Comparison of ENCODE assay signal across 11 mouse cellular contexts in genomic region chr4:149920886-149921285, GRCm38 (mm10). TPM values are rescaled to one million over a fixed set of nuclear protein-coding genes. Genes with fewer than 3 reads are reported as not detected.
A peak's percentile ranks its signal among the peaks of the same experiment; 100 is the strongest.
DNase-seq lines count a peak whose midpoint lies in the region; ATAC-seq and TF ChIP-seq lines count a peak whose summit lies in the region.
"Had no signal": no experiment of that assay in that cellular context is flagged by ENCODE, and none has a peak within 500 bp of the region (broad histone marks: within the 10 kb centered on the region; RNA-seq: fewer than 3 reads in every experiment).

No protein-coding gene starts in this region.

- no peak for ATAC-seq in heart, embryonic 11.5 days (replicated peaks; ENCODE audit: insufficient number of reproducible peaks, low FRiP score, low TSS enrichment)
- ATAC-seq in embryonic facial prominence, embryonic 12.5 days (ENCODE audit: insufficient number of reproducible peaks, insufficient read depth, low FRiP score, low TSS enrichment) = no peak
- no peak for ATAC-seq in midbrain, postnatal 0 days (ENCODE audit: low FRiP score)
- no peak for ATAC-seq in liver, embryonic 11.5 days (replicated peaks; ENCODE audit: low FRiP score)

- WGBS in heart, embryonic 11.5 days (ENCODE audit: insufficient replicate concordance) = 51% methylated on average over 12 of the region's 12 CpGs
- WGBS in embryonic facial prominence, embryonic 12.5 days = 30% methylated on average over 12 of the region's 12 CpGs
- 41% methylated on average over 12 of the region's 12 CpGs for WGBS in midbrain, postnatal 0 days
- 59% methylated on average over 12 of the region's 12 CpGs for WGBS in liver, embryonic 11.5 days

- no peak overlapping the region for H3K4me3 ChIP-seq in heart, embryonic 11.5 days (ENCODE audit: low read depth, low read length)
- H3K4me3 ChIP-seq in embryonic facial prominence, embryonic 12.5 days = no peak overlapping the region
- H3K4me3 ChIP-seq in midbrain, postnatal 0 days (ENCODE audit: low read depth, low read length) = no peak overlapping the region
- H3K4me3 ChIP-seq in liver, embryonic 11.5 days (ENCODE audit: low read depth, low read length) = no peak overlapping the region
- H3K4me3 ChIP-seq: hindbrain, embryonic 15.5 days; midbrain, embryonic 12.5 days had no signal

- no peaks in the 10 kb centered on the region for H3K36me3 ChIP-seq in heart, embryonic 11.5 days (ENCODE audit: control insufficient read depth, insufficient read depth, low read length)
- 0 out of 2 replicates have a peak, but pooled peaks cover 2% of the 10 kb centered on the region for H3K36me3 ChIP-seq in embryonic facial prominence, embryonic 12.5 days
- H3K36me3 ChIP-seq in midbrain, postnatal 0 days (ENCODE audit: insufficient read depth, low read length) = no peaks in the 10 kb centered on the region
- H3K36me3 ChIP-seq in liver, embryonic 11.5 days (ENCODE audit: control insufficient read depth, insufficient read depth, low read length) = no peaks in the 10 kb centered on the region
- H3K36me3 ChIP-seq: hindbrain, embryonic 15.5 days; midbrain, embryonic 12.5 days had no signal

- H3K9ac ChIP-seq in heart, embryonic 11.5 days (ENCODE audit: low read depth, low read length) = no peak overlapping the region
- no peak overlapping the region for H3K9ac ChIP-seq in embryonic facial prominence, embryonic 12.5 days
- H3K9ac ChIP-seq in midbrain, postnatal 0 days (replicated peaks; ENCODE audit: low read length, poor library complexity, severe bottlenecking) = no peak overlapping the region
- H3K9ac ChIP-seq in liver, embryonic 11.5 days (ENCODE audit: low read depth, low read length) = no peak overlapping the region
- H3K9ac ChIP-seq: hindbrain, embryonic 15.5 days; midbrain, embryonic 12.5 days had no signal

- peak; percentile 96 for DNase-seq in heart, adult 11 months
- DNase-seq in heart, postnatal 36 days = peak; percentile 33 to 38
- peak; percentile 30 for DNase-seq in midbrain, postnatal 0 days (ENCODE audit: low spot score)
- no peak for DNase-seq in spleen, postnatal 4 days (ENCODE audit: low spot score in 2 of 2)
- no peak for DNase-seq in kidney, adult 9 months
- no peak for DNase-seq in liver, embryonic 11.5 days (ENCODE audit: low spot score)
- DNase-seq: cerebellum, adult 11 months had no signal

- no peak for TF ChIP-seq CTCF in midbrain, postnatal 0 days (IDR thresholded peaks at IDR 0.05)

- no peaks in the 10 kb centered on the region for H3K9me3 ChIP-seq in heart, embryonic 11.5 days (replicated peaks; ENCODE audit: control insufficient read depth, low read length)
- no peaks in the 10 kb centered on the region for H3K9me3 ChIP-seq in embryonic facial prominence, embryonic 12.5 days
- no peaks in the 10 kb centered on the region for H3K9me3 ChIP-seq in midbrain, postnatal 0 days (ENCODE audit: low read length)
- no peaks in the 10 kb centered on the region for H3K9me3 ChIP-seq in liver, embryonic 11.5 days (ENCODE audit: control insufficient read depth, low read length)
- H3K9me3 ChIP-seq: hindbrain, embryonic 15.5 days; midbrain, embryonic 12.5 days had no signal

- H3K4me2 ChIP-seq in heart, embryonic 11.5 days = no peak overlapping the region
- H3K4me2 ChIP-seq in embryonic facial prominence, embryonic 12.5 days (replicated peaks) = peak overlapping the region; percentile 12; the same call in 1 of the 2 replicates
- no peak overlapping the region for H3K4me2 ChIP-seq in midbrain, postnatal 0 days (ENCODE audit: low read depth, low read length, poor library complexity, severe bottlenecking)
- H3K4me2 ChIP-seq in liver, embryonic 11.5 days = no peak overlapping the region
- H3K4me2 ChIP-seq: hindbrain, embryonic 15.5 days; midbrain, embryonic 12.5 days had no signal

- no peak overlapping the region for H3K27ac ChIP-seq in heart, embryonic 11.5 days (ENCODE audit: low read depth, low read length)
- peak overlapping the region; percentile 85 for H3K27ac ChIP-seq in embryonic facial prominence, embryonic 12.5 days
- H3K27ac ChIP-seq in midbrain, postnatal 0 days (ENCODE audit: low read depth, low read length) = no peak overlapping the region
- H3K27ac ChIP-seq in liver, embryonic 11.5 days (ENCODE audit: low read depth, low read length) = no peak overlapping the region
- H3K27ac ChIP-seq: hindbrain, embryonic 15.5 days; midbrain, embryonic 12.5 days had no signal

- peaks cover 43% of the 10 kb centered on the region for H3K4me1 ChIP-seq in heart, embryonic 11.5 days (ENCODE audit: control insufficient read depth, insufficient read depth, low read length)
- peaks cover 86% of the 10 kb centered on the region for H3K4me1 ChIP-seq in embryonic facial prominence, embryonic 12.5 days
- 0 out of 2 replicates have a peak, but pooled peaks cover 3% of the 10 kb centered on the region for H3K4me1 ChIP-seq in midbrain, postnatal 0 days (ENCODE audit: insufficient read depth, low read length)
- peaks cover 6% of the 10 kb centered on the region for H3K4me1 ChIP-seq in liver, embryonic 11.5 days (replicated peaks; ENCODE audit: control insufficient read depth, insufficient read depth, low read length)

- H3K27me3 ChIP-seq in heart, embryonic 11.5 days (ENCODE audit: control insufficient read depth, insufficient read depth, low read length) = no peaks in the 10 kb centered on the region
- H3K27me3 ChIP-seq in embryonic facial prominence, embryonic 12.5 days = no peaks in the 10 kb centered on the region
- no peaks in the 10 kb centered on the region for H3K27me3 ChIP-seq in midbrain, postnatal 0 days (ENCODE audit: insufficient read depth, low read length)
- 0 out of 2 replicates have a peak, but pooled peaks cover 2% of the 10 kb centered on the region for H3K27me3 ChIP-seq in liver, embryonic 11.5 days (replicated peaks; ENCODE audit: control insufficient read depth, insufficient read depth, low read length)
- H3K27me3 ChIP-seq: hindbrain, embryonic 15.5 days had no signal

- intact Hi-C loops in heart, postnatal 36 days (cut with DNase I) = no loop called here

RNA-seq across cellular contexts. Expression of gene Spsb1, which starts 34.0 kb away (rescaled TPM):
- polyA plus RNA-seq in heart, embryonic 11.5 days (2014; fragmentation: Nextera tagmentation; extraction: Ambion mirVana) = 4.7 and 5.6 TPM in 2 replicates
- 21.0 and 22.6 TPM in 2 replicates for polyA plus RNA-seq in embryonic facial prominence, embryonic 12.5 days (2016; fragmentation: Nextera tagmentation; extraction: Ambion mirVana)
- total RNA-seq in heart, postnatal 36 days (2021) = 10 to 100 TPM; 35.1 to 37.7 TPM
- 6.2 and 13.6 TPM in 2 replicates for total RNA-seq in midbrain, postnatal 0 days (2014; rRNA removed)
- polyA plus RNA-seq in midbrain, postnatal 0 days (2015; fragmentation: Nextera tagmentation; extraction: Ambion mirVana) = 4.4 and 4.7 TPM in 2 replicates
- polyA plus RNA-seq in liver, embryonic 11.5 days (2014; fragmentation: Nextera tagmentation; extraction: Ambion mirVana) = 2.9 and 3.1 TPM in 2 replicates

Comparison
In these comparisons a context has a peak if more than half of its experiments do, and no peak if none do; other contexts are left out.
1. DNase-seq: peak in heart, adult 11 months (single experiment), heart, postnatal 36 days (2 of 2) and midbrain, postnatal 0 days (single experiment); none in spleen, postnatal 4 days (0 of 2), kidney, adult 9 months (single experiment) and liver, embryonic 11.5 days (single experiment).